Mouse (Mus musculus): ENCODE data around the gene Reep3.

The Reep3 gene

DNA sequence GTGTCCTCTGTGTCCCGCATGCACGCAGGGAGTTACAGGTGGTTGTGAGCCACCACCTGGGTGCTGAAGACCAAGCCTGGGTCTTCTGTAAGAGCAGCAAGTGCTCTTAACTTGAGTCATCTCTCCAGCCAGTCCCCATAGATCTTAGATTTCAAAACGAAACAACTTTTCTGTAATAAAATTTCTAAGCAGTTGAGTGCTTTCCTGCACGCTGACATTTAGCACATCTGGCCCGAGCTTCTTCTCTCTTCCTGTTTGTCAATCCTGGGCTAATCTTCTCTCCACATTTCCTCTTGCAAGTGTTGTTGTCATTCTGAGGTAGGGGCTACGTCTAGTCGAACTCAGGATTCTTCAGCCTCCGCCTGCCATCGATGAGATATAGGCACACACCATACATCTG lies 44.3 kb downstream of the Reep3 start:
- no peak for DNase-seq (ENCODE audit: low spot score in 2 of 2)

DNA sequence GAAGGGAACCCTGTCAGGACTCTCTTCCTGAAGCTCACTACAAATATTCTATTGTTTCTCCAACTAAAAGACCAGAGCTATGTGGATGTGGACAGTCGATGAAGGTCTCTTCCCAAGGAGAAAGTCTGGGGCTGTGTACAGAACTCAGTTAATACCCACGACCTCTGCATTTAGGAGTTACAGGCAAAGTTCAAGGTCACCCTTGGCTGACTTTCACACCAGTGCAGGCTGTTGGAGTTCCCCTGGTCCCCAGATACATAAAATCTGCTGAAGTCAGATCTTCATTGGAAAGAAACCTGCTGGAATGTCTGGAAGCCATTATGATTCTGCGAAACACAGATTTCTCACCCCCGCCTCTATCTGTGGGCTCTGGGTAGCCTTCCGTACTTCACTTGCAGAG lies 45.3 kb downstream of the Reep3 start:
- no peak for DNase-seq (ENCODE audit: low spot score in 2 of 2)

GRCm38 (mm10) chr10:67050766-67051165 lies 46.0 kb downstream of the Reep3 start:
- no peak for DNase-seq (ENCODE audit: low spot score in 2 of 2)

GRCm38 (mm10) chr10:67049621-67050020 lies 47.1 kb downstream of the Reep3 start:
- no peak for DNase-seq (ENCODE audit: low spot score in 2 of 2)

DNA sequence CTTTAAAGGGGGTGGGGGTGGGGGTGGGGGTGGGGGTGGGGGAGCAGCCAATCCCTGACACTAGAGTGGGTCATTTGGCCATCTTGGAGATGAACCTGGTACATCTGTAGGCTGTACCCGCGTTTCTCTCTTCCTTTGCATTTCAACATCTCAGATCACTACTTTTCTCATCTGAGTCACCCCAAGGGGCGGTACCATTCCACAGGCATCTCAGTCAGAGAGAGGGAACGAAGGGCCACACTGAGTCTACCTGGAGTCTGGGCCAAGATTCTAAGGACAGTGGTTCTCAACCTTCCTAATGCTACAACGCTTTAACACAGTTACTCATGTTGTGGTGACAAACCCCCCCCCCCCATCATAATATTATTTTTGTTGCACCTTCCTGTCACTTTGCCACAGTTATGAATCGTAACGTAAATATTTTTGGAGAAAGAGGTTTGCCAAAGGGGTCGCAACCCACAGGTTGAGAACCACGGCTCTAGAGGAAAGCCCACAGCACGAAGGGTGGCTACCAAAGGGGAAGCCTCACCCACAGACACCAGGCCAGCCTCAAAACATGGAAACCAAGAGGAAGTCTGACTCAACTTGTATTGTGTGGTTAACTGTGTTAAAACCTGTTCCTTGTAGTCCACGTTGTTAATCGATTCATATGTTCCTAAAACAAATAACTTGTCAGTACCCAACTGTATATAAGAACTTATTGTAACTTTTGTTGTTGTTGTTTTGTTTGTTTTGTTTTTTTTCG lies 47.7 kb downstream of the Reep3 start:
- DNase-seq (ENCODE audit: low spot score in 2 of 2), result no peak

GRCm38 (mm10) chr10:67047712-67048645 lies 48.8 kb downstream of the Reep3 start:
- no peak for DNase-seq (ENCODE audit: low spot score in 2 of 2)

DNA sequence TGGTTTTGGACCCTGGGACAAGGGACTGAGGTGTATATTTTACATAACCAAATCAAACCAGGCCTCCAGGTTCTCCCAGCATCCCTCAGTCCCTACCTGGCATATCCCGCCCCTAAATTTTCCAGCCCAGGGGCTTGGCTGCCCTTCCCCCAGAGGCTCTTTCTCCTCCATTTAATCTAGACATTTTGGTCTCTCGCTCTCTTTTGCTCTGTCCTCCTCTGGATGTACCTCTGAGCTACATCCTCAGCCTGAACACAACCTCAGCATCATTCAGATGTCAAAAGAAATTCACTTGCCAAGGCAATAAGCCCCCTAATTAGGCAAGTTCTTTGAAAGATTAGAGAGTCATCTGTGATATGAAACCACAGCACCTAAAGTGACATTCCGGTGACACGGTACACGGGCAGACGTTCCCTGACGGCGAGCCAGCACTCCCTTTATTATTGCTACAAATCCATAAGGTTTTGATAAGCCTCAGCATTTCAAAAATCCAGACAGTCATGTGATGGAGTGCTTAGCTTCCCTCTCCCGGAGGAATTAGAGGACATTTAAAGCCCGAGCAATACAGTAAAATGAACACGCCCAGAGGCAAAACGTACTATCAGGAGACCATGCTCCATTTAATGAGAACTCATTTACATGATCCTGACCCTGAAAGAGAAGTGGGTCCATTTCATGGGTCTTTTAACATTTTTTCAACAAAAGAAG lies 51.4 kb downstream of the Reep3 start:
- no peak for DNase-seq (ENCODE audit: low spot score in 2 of 2)

GRCm38 (mm10) chr10:67044346-67044745 lies 52.4 kb downstream of the Reep3 start:
- DNase-seq (ENCODE audit: low spot score in 2 of 2), result no peak

DNA sequence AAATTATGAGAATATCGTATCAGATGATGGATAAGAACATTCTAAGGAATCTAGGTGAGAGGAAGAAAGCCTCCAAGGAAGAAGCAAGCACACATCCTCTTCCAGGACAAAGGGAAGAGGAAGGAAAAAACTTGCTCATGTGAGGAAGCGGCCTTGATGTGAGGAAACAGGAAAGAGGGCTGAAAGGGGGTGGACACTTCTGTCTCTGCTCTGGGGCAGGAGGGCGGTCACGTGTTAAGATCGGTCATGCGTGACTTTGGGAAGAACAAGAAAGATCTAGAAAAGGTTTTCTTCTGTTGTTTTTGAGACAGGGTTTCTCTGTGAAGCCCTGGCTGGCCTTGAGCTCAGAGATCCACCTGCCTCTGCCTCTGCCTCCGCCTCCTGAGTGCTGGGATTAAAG lies 53.5 kb downstream of the Reep3 start:
- no peak for DNase-seq (ENCODE audit: low spot score in 2 of 2)

- DNase-seq (ENCODE audit: low spot score in 2 of 2), result no peak
Observed at GRCm38 (mm10) chr10:67040410-67040809, 56.3 kb downstream of the Reep3 start.

- no peak for DNase-seq (ENCODE audit: low spot score in 2 of 2)
Observed at GRCm38 (mm10) chr10:67039001-67039400, 57.7 kb downstream of the Reep3 start.

DNA sequence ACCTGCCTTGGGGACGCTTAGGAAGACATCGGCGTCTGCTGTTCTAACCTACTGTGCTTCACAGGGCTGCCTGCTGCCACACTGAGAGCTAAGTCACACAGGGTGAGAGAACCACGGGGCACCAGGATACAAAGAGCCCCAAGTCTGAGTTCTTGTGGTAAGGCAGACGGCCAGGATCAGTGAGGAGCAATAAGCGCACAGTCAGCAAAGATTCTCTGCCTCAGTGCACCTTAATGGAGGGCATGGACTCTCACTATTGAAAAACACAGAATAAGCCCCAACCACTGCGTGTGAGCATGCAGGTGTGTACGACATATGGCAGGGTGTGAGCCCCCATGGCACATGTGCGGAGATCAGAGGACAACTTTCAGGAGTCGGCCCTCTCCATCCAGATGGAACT lies 60.2 kb downstream of the Reep3 start:
- DNase-seq (ENCODE audit: low spot score in 2 of 2), result no peak

GRCm38 (mm10) chr10:67036141-67036540 lies 60.6 kb downstream of the Reep3 start:
- DNase-seq (ENCODE audit: low spot score in 2 of 2), result no peak

DNA sequence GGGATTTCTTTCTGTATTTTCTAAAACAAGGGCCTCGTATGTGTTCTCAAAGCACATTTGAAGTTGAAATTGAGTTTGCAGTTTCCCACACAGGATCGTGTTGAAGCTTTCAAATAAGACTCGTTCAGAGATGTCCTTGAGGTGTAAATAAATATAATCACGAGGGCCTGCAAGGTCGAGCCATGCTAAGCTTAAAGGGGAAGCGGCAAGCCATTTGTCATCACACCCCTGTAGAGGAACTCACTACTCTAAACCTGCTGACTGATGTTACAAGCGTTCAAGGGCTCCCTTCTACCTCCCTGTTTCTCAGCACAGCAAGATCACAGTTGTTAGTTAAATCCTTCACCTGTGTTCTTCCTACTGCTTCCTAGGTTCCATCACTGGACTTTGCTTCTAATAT lies 65.6 kb downstream of the Reep3 start:
- no peak for DNase-seq (ENCODE audit: low spot score in 2 of 2)

- no peak for DNase-seq (ENCODE audit: low spot score in 2 of 2)
Observed at GRCm38 (mm10) chr10:67029297-67029696, 67.4 kb downstream of the Reep3 start.

DNA sequence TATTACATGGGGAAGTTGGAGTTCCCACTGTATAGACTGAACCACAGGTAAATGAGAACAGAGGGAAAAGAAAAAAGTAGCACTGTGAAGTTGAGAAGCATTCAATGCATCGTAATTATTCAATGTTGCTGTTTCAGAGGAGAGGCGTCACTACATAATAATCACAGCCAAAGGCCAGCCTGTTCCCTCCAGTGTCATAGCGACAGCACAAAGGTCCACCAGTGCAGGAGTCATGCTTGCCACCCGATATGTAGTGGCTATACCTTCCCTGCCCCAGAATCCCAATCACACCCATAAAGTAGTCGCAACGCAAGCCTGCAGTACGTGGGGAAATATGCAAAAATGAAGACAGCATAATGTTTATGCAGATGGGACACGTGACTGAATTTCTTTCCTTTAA lies 70.4 kb downstream of the Reep3 start:
- no peak for DNase-seq (ENCODE audit: low spot score in 2 of 2)

GRCm38 (mm10) chr10:67025573-67026236 lies 71.0 kb downstream of the Reep3 start:
- peak; percentile 78 to 87 for DNase-seq (ENCODE audit: low spot score in 2 of 2)

DNA sequence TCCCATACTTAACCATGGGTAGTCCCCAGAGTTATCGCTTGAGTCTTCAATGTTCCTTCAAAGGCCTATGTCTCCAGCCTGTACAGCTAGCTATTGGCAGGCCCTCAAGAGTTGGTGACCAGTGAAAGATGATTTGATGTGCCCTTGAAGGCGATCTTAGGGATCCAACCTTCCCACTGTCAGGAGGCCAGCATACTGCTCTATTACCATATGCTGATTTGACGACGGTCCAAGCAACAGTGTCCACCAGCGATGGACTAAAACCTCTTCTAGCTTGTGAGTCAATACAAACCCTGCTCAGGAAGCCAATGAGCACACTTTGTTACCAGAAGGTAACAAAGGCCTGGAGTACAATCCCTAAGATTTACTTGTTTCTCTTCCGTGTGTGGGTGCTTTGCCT lies 72.4 kb downstream of the Reep3 start:
- DNase-seq (ENCODE audit: low spot score in 2 of 2), result no peak

- no peak for DNase-seq (ENCODE audit: low spot score in 2 of 2)
Observed at GRCm38 (mm10) chr10:67023092-67023491, 73.7 kb downstream of the Reep3 start.

GRCm38 (mm10) chr10:67021494-67021893 lies 75.3 kb downstream of the Reep3 start:
- no peak for DNase-seq (ENCODE audit: low spot score in 2 of 2)

- no peak for DNase-seq (ENCODE audit: low spot score in 2 of 2)
Observed at GRCm38 (mm10) chr10:67018875-67019274, 77.9 kb downstream of the Reep3 start.

- no peak for DNase-seq (ENCODE audit: low spot score in 2 of 2)
Observed at GRCm38 (mm10) chr10:67017891-67018290, 78.9 kb downstream of the Reep3 start.

Measured in heart, adult 9 months (tissue).